15 mouse cellular contexts compared by ENCODE assay signal in genomic region chr12:71450128-71450527, GRCm38 (mm10).
DNase-seq lines count a peak whose midpoint lies in the region.
"Had no signal": no experiment of that assay in that cellular context is flagged by ENCODE, and none has a peak within 500 bp of the region (broad histone marks: within the 10 kb centered on the region; RNA-seq: fewer than 3 reads in every experiment).

No protein-coding gene starts in this region.

- no peak for DNase-seq in heart, embryonic 10.5 days (ENCODE audit: low spot score)
- no peak for DNase-seq in heart, postnatal 4 days
- peak; percentile 36 for DNase-seq in adrenal gland, postnatal 14 days
- DNase-seq in embryonic facial prominence, embryonic 10.5 days (ENCODE audit: low spot score) = no peak
- DNase-seq in lung, postnatal 25 days (ENCODE audit: low spot score) = peak; percentile 15
- DNase-seq in right cerebral cortex, postnatal 25 days = no peak
- no peak for DNase-seq in adipocyte (ENCODE audit: low spot score)
- DNase-seq: cerebellum, adult 11-12 months; cerebellum, postnatal 36 days; liver, embryonic 13.5 days had no signal

- no peak overlapping the region for H3K4me3 ChIP-seq in heart, embryonic 10.5 days
- H3K4me3 ChIP-seq in embryonic facial prominence, embryonic 10.5 days = no peak overlapping the region
- H3K4me3 ChIP-seq: embryonic facial prominence, embryonic 15.5 days; forebrain, embryonic 12.5 days; liver, embryonic 13.5 days; midbrain, embryonic 13.5 days; myocyte had no signal

- H3K36me3 ChIP-seq in heart, embryonic 10.5 days = no peaks in the 10 kb centered on the region
- no peaks in the 10 kb centered on the region for H3K36me3 ChIP-seq in embryonic facial prominence, embryonic 10.5 days (replicated peaks)
- H3K36me3 ChIP-seq: embryonic facial prominence, embryonic 15.5 days; forebrain, embryonic 12.5 days; liver, embryonic 13.5 days; midbrain, embryonic 13.5 days had no signal

- peaks cover 24% of the 10 kb centered on the region for H3K4me1 ChIP-seq in heart, embryonic 10.5 days
- peaks cover 53% of the 10 kb centered on the region for H3K4me1 ChIP-seq in embryonic facial prominence, embryonic 10.5 days
- H3K4me1 ChIP-seq: forebrain, embryonic 12.5 days; liver, embryonic 13.5 days had no signal

- WGBS in heart, embryonic 10.5 days = 62% methylated on average over 4 of the region's 4 CpGs
- 74% methylated on average over 4 of the region's 4 CpGs for WGBS in embryonic facial prominence, embryonic 10.5 days

- peak overlapping the region; percentile 42; the same call in 1 of the 2 replicates for H3K27ac ChIP-seq in heart, embryonic 10.5 days
- peak overlapping the region; percentile 85 for H3K27ac ChIP-seq in embryonic facial prominence, embryonic 10.5 days (replicated peaks)
- H3K27ac ChIP-seq: forebrain, embryonic 12.5 days; liver, embryonic 13.5 days; macrophage; midbrain, embryonic 13.5 days had no signal

- H3K27me3 ChIP-seq in heart, embryonic 10.5 days (ENCODE audit: insufficient read depth, poor library complexity, severe bottlenecking) = no peaks in the 10 kb centered on the region
- 0 out of 2 replicates have a peak, but pooled peaks cover 3% of the 10 kb centered on the region for H3K27me3 ChIP-seq in embryonic facial prominence, embryonic 10.5 days (replicated peaks; ENCODE audit: low read depth, poor library complexity, severe bottlenecking)
- H3K27me3 ChIP-seq: embryonic facial prominence, embryonic 15.5 days; forebrain, embryonic 12.5 days; liver, embryonic 13.5 days; midbrain, embryonic 13.5 days had no signal

- H3K9me3 ChIP-seq in heart, embryonic 10.5 days = no peaks in the 10 kb centered on the region
- no peaks in the 10 kb centered on the region for H3K9me3 ChIP-seq in embryonic facial prominence, embryonic 10.5 days
- H3K9me3 ChIP-seq: embryonic facial prominence, embryonic 15.5 days; forebrain, embryonic 12.5 days; liver, embryonic 13.5 days; midbrain, embryonic 13.5 days had no signal

Comparison
In these comparisons a context has a peak if more than half of its experiments do, and no peak if none do; other contexts are left out.
1. DNase-seq: peak in adrenal gland, postnatal 14 days (single experiment) and lung, postnatal 25 days (single experiment); none in heart, embryonic 10.5 days (single experiment), heart, postnatal 4 days (single experiment), embryonic facial prominence, embryonic 10.5 days (single experiment), right cerebral cortex, postnatal 25 days (single experiment) and adipocyte (single experiment).